Mouse (Mus musculus) T-helper 17 cell (primary cell): ENCODE results near the gene Tsen34.
"Not testable (repeated sequence)": the region's sequence is repeated elsewhere in the genome, so short reads cannot be mapped to it uniquely, and the experiment has no call there.

Experiments
- in situ Hi-C, 2 experiments: fragments of 300-600 bp; cut with MboI, MseI; formaldehyde crosslinking; loops; 1 replicate in 1 of 2; 2 replicates in 1 of 2; pipeline ENCODE4 v1.15.1; 2025; ENCODE audit warnings: high pct_unique_total_duplicates in 2 of 2

Tsen34 gene

GRCm38 (mm10) chr7:3712264-3712942 is 19.7 kb downstream of the Tsen34 start:
- in situ Hi-C loops: no loop called here

- in situ Hi-C loops: no loop called here
Observed at GRCm38 (mm10) chr7:3715249-3715648, 22.6 kb downstream of the Tsen34 start.

GRCm38 (mm10) chr7:3720268-3720667 is 27.6 kb downstream of the Tsen34 start, which contains the start of gene Pirb:
Gene Pirb, minus strand, starts transcription at chr7:3720391.
- in situ Hi-C loops: not testable (repeated sequence)

- in situ Hi-C loops: loop anchor here (5.0 kb wide), 1 partner anchor 107 kb away; no protein-coding TSS in a partner anchor
Observed at GRCm38 (mm10) chr7:3725459-3725858, 32.8 kb downstream of the Tsen34 start.

GRCm38 (mm10) chr7:3732675-3733074 is 40.0 kb downstream of the Tsen34 start:
- in situ Hi-C loops: not testable (repeated sequence)
